Mouse (Mus musculus): ENCODE results near the gene Sptb.

GRCm38 (mm10) chr12:76535471-76535900, 174.9 kb downstream of the Sptb start:
- TF ChIP-seq CTCF (IDR thresholded peaks at IDR 0.05; ENCODE audit: control insufficient read depth, insufficient read depth, low read length): no peak
- no peak for TF ChIP-seq POLR2A (IDR thresholded peaks at IDR 0.05; ENCODE audit: borderline replicate concordance, control insufficient read depth, low read depth, low read length)
